8 mouse cellular contexts compared by ENCODE assay signal in the genomic region with DNA sequence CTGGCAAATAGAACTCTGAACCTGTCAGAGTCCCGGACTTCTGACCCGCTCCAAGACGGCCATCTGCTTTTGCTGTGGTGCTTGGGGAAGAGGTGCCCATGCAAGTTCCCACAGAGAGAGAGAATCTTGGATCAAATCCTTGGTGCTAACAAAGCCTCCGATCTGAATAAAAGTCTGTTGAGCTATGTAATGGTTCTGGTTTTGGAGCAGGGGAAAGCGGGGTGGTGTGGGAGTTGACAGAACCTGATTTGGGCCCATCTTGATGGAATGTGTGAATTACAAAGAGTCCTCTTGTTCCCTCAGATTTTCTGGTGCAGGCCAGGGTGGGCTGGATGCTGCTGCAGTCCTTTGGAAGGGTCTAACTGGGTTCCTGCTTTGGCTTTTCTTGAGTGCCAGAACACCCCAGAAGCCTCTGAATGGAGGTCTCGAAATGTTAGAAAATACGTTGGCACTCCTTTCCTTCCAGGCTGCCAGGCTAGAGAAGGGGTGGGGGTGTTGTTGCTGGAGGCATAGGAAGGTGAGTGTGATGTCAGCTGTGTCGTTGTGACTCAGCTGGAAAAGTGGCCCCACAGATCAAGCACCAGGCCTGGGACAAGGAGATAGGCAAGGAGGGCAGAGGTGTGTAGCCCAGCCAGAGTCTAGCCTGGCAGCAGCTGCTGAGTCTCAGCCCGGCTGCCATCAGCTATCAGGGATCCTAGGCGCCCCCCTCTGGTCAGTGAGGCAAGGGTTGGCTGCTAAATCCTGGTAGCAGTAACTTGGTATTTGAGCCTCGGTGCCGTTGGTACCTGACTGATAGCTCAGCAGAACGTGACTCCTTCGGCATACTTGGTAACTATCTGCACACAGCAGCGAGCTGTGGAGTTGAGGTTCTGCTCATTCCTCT. TPM values are rescaled to one million over a fixed set of nuclear protein-coding genes. Genes with fewer than 3 reads are reported as not detected.
DNase-seq lines count a peak whose midpoint lies in the region; ATAC-seq lines count a peak whose summit lies in the region.

No protein-coding gene starts in this region.

- 44% methylated on average over 15 of the region's 15 CpGs for WGBS in embryonic facial prominence, embryonic 14.5 days
- WGBS in heart, embryonic 12.5 days, result 38% methylated on average over 15 of the region's 15 CpGs
- WGBS in liver, embryonic 16.5 days (ENCODE audit: insufficient replicate concordance), result 39% methylated on average over 15 of the region's 15 CpGs

- no peaks in the 10 kb centered on the region for H3K27me3 ChIP-seq in embryonic facial prominence, embryonic 14.5 days (replicated peaks; ENCODE audit: control insufficient read depth, insufficient read depth, low read length)
- H3K27me3 ChIP-seq in heart, embryonic 12.5 days (replicated peaks), result no peaks in the 10 kb centered on the region
- no peaks in the 10 kb centered on the region for H3K27me3 ChIP-seq in liver, embryonic 16.5 days (ENCODE audit: control insufficient read depth, insufficient read depth, low read depth, low read length)

- no peak overlapping the region for H3K4me2 ChIP-seq in embryonic facial prominence, embryonic 14.5 days (ENCODE audit: low read depth, low read length)
- H3K4me2 ChIP-seq in heart, embryonic 12.5 days, result 0 out of 2 replicates have a peak overlapping the region, but pooled peaks have one; percentile 5
- H3K4me2 ChIP-seq in liver, embryonic 16.5 days (ENCODE audit: low read depth, low read length), result no peak overlapping the region

- ATAC-seq in embryonic facial prominence, embryonic 14.5 days (ENCODE audit: low read depth), result peak; percentile 60; the same call in 1 of the 2 replicates
- ATAC-seq in heart, embryonic 12.5 days (ENCODE audit: insufficient number of reproducible peaks, low FRiP score), result peak; percentile 66
- ATAC-seq in liver, embryonic 16.5 days (ENCODE audit: low read depth), result peak; percentile 39
- peak; percentile 48; the same call in 1 of the 2 replicates for ATAC-seq in neutrophil, adult 5-6 weeks (ENCODE audit: extremely low read depth, insufficient number of reproducible peaks, low FRiP score, poor library complexity, severe bottlenecking)

- H3K4me3 ChIP-seq in embryonic facial prominence, embryonic 14.5 days (ENCODE audit: low read depth, low read length), result no peak overlapping the region
- H3K4me3 ChIP-seq in heart, embryonic 12.5 days, result no peak overlapping the region
- H3K4me3 ChIP-seq in liver, embryonic 16.5 days (ENCODE audit: low read depth, low read length), result no peak overlapping the region

- DNase-seq in B cell, adult 2 months, result peak; percentile 85 to 87
- DNase-seq in adrenal gland, postnatal 25 days, result peak; percentile 81
- peak; percentile 76 for DNase-seq in embryonic facial prominence, embryonic 14.5 days (ENCODE audit: low spot score)
- DNase-seq in kidney, postnatal 14 days, result peak; percentile 77
- DNase-seq in thymus, adult 18-20 months, result peak; percentile 39 to 41

- no peaks in the 10 kb centered on the region for H3K4me1 ChIP-seq in embryonic facial prominence, embryonic 14.5 days (ENCODE audit: control insufficient read depth, insufficient read depth, low read length)
- peaks cover 22% of the 10 kb centered on the region for H3K4me1 ChIP-seq in heart, embryonic 12.5 days (replicated peaks)
- H3K4me1 ChIP-seq in liver, embryonic 16.5 days (ENCODE audit: control insufficient read depth, low read depth, low read length), result no peaks in the 10 kb centered on the region; the same call in 1 of the 2 replicates

- H3K27ac ChIP-seq in embryonic facial prominence, embryonic 14.5 days (replicated peaks; ENCODE audit: low read depth, low read length), result no peak overlapping the region
- no peak overlapping the region for H3K27ac ChIP-seq in heart, embryonic 12.5 days (ENCODE audit: poor library complexity, severe bottlenecking)
- H3K27ac ChIP-seq in liver, embryonic 16.5 days (ENCODE audit: low read length), result no peak overlapping the region

- no peaks in the 10 kb centered on the region for H3K36me3 ChIP-seq in embryonic facial prominence, embryonic 14.5 days (ENCODE audit: control insufficient read depth, insufficient read depth, low read length)
- no peaks in the 10 kb centered on the region for H3K36me3 ChIP-seq in heart, embryonic 12.5 days
- H3K36me3 ChIP-seq in liver, embryonic 16.5 days (ENCODE audit: control insufficient read depth, insufficient read depth), result no peaks in the 10 kb centered on the region

- H3K9ac ChIP-seq in embryonic facial prominence, embryonic 14.5 days (ENCODE audit: low read depth, low read length), result no peak overlapping the region
- H3K9ac ChIP-seq in heart, embryonic 12.5 days, result no peak overlapping the region
- H3K9ac ChIP-seq in liver, embryonic 16.5 days (ENCODE audit: low read depth, low read length), result no peak overlapping the region

- no peaks in the 10 kb centered on the region for H3K9me3 ChIP-seq in embryonic facial prominence, embryonic 14.5 days (ENCODE audit: control insufficient read depth, low read length)
- no peaks in the 10 kb centered on the region for H3K9me3 ChIP-seq in heart, embryonic 12.5 days (replicated peaks)
- no peaks in the 10 kb centered on the region for H3K9me3 ChIP-seq in liver, embryonic 16.5 days (replicated peaks; ENCODE audit: control insufficient read depth, low read length)

RNA-seq across cellular contexts. Expression of a gene that starts 42.1 kb away (rescaled TPM):
- 33.5 and 39.0 TPM in 2 replicates for total RNA-seq in adrenal gland, postnatal 25 days (2021)
- polyA plus RNA-seq in embryonic facial prominence, embryonic 14.5 days (2014; fragmentation: Nextera tagmentation; extraction: Ambion mirVana), result 52.8 and 58.6 TPM in 2 replicates
- 63.6 and 66.1 TPM in 2 replicates for polyA plus RNA-seq in heart, embryonic 12.5 days (2016; fragmentation: Nextera tagmentation; extraction: Ambion mirVana)
- polyA plus RNA-seq in liver, embryonic 16.5 days (2015; fragmentation: Nextera tagmentation; extraction: Ambion mirVana), result 13.0 and 13.9 TPM in 2 replicates
- 24.7 and 27.0 TPM in 2 replicates for total RNA-seq in neutrophil, adult 5-6 weeks (2017)
